Mouse (Mus musculus): ENCODE measurements around the gene Med27. TPM values are rescaled to one million over a fixed set of nuclear protein-coding genes. Genes with fewer than 3 reads are reported as not detected.
"Not testable (repeated sequence)": the region's sequence is repeated elsewhere in the genome, so short reads cannot be mapped to it uniquely, and the experiment has no call there.

Med27 gene
- total RNA-seq, 2 experiments from 2014 or later, result 39.5 to 41.5 TPM

GRCm38 (mm10) chr2:29515831-29516447 lies 169.3 kb downstream of the Med27 start:
- peak; percentile 46 to 58 for DNase-seq (ENCODE audit: low spot score in 2 of 2)

GRCm38 (mm10) chr2:29516621-29517170 lies 170.1 kb downstream of the Med27 start:
- DNase-seq (ENCODE audit: low spot score in 2 of 2), result no peak

DNA sequence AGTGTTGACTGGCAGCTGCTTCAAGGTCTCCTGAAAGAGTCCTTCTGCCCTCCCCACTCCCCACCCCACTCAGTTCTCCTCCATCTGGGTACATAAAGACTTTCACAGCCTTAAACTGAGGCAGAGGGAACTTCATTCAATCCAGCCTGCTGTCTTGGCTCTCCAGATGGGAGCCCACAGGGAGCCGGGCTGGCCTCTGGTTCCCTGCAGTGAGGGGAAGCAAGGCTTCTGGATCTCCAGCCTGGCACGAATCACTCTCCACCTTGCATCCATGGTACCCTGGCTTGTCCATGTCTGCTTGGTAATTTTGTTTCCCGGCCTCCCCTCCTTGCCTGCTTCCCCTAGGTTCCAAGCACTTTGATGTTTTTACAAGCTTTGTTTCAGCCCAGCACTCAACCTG lies 172.8 kb downstream of the Med27 start:
- no peak for DNase-seq (ENCODE audit: low spot score in 2 of 2)

DNA sequence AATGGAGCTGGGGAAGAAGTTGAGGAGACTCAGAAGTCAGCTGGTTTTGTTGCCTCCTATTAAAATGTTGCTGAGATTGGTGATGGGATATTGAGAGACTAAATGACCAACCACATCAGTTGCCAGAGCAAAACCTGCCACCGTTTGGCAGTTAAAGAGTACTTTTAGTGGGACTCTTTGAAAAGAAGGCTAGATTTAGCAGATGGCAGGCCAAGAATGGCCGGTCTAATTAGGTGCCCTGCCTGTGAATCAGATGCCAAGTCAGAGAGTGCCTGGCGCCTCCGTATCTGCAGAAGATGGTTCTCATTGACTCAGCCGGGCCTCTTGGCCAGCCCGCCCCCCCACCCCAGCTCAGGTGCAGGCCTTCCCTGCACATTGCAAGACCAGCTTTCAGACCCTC lies 173.6 kb downstream of the Med27 start:
- DNase-seq (ENCODE audit: low spot score in 2 of 2), result no peak

- DNase-seq (ENCODE audit: low spot score in 2 of 2), result no peak
Observed at GRCm38 (mm10) chr2:29521486-29521885, 174.9 kb downstream of the Med27 start.

DNA sequence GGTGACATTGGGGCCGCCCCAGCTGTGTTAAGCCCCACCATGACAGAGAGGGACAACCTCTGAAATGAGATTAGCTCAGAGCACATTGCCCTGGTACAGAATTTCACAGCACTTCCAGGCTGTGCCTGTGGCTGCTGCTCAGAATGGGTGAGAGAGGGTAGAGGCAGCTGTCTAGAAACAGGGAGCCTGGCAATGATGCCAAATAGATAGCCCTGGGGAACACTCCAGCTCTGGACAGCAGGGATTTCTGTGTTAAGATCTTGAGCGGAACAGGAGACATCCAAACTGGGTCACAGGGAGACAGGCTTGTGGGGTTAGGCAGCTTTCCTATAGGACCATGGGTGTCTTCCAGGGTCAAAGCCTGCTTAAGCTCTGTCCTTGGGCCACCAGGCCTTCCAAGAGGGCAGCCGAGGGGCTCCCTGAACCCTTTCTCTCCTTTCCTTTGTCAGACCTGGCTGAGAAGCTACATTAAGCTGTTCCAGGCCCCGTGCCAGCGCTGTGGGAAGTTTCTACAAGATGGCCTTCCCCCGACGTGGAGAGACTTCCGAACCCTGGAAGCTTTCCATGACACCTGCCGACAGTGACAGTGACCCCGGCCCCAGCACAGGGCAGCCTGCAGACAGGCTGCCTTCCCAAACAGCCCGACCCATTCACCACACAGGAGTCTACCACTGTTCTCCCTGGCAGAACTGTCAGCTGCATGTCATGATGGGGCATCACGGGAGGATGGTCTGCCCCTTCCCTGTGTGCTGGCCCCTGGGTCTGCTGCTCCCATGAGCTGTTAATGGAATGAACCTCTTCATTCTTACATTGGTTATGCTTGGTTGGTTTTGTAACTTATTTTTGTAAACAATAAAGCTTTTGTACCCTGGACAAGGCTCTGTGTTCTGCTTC lies 177.5 kb downstream of the Med27 start:
- DNase-seq (ENCODE audit: low spot score in 2 of 2), result no peak

DNA sequence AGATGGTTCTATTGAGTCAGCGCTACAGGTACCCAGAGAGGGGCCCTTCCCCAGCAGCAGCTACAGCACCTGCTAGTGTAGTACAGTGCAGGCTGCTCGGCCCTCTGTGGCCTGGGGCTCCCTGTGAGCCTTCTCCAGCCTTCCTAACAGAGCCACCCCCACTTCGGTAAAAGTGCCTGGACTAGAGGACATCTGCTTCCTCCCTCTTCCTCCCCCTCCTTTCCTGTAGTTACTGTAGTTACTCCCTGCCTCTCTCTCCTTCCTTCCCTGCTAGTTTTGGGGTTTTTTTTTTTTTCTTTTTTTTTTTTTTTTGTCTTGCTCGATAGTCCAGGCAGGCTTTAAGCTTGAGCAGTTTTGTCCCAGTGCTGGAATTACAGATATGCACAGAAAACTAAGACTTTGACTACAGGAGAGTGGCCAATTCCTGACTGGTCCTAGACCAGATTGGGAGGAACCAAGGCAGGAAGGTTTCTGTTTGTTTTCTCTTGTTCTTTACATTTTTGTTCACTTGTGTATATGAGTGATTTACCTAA lies 178.7 kb downstream of the Med27 start:
- no peak for DNase-seq (ENCODE audit: low spot score in 2 of 2)

DNA sequence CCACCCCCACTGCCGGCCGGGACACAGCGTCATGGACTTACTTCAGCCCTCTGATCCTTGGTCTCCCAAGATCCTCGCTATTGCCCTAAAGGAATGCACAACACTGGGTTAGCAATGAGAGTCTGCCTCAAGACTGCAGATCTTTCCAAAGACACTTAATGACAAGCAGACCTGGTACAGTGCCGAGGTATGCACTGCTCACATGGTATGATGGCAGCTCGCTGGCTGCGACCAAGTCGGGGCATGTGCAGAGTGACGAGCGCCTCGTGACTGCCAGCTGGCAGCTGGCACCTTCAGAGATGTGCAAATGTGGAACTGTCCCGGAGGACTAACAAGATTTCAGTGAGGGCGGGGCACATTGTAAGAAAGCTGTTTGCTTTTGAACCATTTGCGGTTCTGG lies 179.6 kb downstream of the Med27 start:
- DNase-seq (ENCODE audit: low spot score in 2 of 2), result peak; percentile 61 to 66

- DNase-seq (ENCODE audit: low spot score in 2 of 2), result not testable (repeated sequence)
Observed at GRCm38 (mm10) chr2:29527480-29527879, 180.9 kb downstream of the Med27 start.

DNA sequence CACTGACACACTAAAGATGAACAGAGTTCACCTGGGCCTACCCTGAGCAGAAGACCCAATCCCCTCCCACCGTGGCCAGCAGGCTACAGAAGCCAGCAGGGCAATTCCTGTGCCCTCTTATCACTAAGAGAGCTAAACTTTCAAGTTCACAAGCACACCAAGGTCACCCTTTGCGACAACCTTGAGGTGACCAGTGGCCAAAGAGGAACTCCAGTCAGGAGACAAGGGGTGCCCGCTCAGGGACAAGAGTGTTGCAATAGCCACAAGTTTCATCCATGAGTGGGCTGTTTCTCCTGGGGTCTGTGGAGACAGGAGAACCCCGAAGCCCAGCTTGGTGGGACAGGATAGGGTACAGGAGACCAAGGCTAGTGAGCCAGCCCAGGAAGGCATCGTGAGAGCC lies 182.2 kb downstream of the Med27 start:
- no peak for DNase-seq (ENCODE audit: low spot score in 2 of 2)

DNA sequence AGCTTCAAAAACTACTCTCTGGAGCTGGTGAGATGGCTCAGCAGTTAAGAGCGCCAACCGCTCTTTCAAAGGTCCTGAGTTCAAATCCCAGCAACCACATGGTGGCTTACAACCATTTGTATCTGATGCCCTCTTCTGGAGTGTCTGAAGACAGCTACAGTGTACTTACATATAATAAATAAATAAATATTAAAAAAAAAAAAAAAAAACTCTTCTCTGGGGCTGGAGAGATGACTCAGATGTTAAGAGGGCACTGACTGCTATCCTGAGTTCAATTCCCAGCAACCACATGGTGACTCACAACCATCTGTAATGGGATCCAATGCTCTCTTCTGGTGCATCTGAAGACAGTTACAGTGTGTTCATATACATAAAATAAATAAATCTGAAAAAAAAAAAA lies 183.2 kb downstream of the Med27 start:
- not testable (repeated sequence) for DNase-seq (ENCODE audit: low spot score in 2 of 2)

DNA sequence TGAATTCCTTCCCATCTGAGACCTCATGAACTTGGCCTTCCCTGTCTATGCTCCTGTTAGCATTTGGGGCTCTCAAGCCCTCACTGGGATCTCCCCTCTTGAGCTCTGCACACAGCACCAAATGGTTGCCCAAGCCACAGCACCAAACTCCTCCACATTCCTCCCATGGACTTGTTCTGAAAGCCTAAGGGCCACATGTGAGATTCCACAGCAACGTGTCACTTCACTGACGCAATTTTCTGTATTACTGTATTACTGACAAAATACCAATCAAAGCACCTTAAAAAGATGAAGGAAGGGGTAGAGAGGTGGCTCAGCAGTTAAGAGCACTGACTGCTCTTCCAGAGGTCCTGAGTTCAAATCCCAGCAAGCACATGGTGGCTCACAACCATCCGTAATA lies 185.6 kb downstream of the Med27 start:
- no peak for DNase-seq (ENCODE audit: low spot score in 2 of 2)

DNA sequence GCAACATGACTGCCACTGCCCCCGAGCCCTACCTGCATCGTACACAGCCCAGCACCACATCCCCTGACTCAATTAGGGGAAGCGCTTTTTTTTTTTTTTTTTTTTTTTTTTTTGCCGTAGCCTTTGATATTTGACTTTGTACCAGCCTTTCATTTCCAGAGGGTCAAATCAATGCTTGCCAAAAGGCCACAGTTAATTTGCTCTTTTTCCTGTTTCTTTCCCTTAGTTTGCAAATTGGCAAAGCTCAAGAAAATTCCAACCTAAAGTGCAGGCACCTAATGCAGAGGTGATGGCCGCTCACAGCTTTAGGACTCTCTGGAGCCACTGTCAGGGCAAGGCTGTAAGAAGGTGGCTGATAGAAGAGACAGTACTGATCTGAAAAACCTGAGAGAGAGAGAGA lies 186.3 kb downstream of the Med27 start:
- DNase-seq (ENCODE audit: low spot score in 2 of 2), result no peak

GRCm38 (mm10) chr2:29535566-29536244 lies 189.1 kb downstream of the Med27 start:
- no peak for DNase-seq (ENCODE audit: low spot score in 2 of 2)

GRCm38 (mm10) chr2:29536481-29536880 lies 189.9 kb downstream of the Med27 start:
- no peak for DNase-seq (ENCODE audit: low spot score in 2 of 2)

- DNase-seq (ENCODE audit: low spot score in 2 of 2), result no peak
Observed at GRCm38 (mm10) chr2:29537334-29537733, 190.7 kb downstream of the Med27 start.

- DNase-seq (ENCODE audit: low spot score in 2 of 2), result peak in 1 of 2 experiments; percentile 19
Observed at GRCm38 (mm10) chr2:29542039-29542438, 195.4 kb downstream of the Med27 start.

DNA sequence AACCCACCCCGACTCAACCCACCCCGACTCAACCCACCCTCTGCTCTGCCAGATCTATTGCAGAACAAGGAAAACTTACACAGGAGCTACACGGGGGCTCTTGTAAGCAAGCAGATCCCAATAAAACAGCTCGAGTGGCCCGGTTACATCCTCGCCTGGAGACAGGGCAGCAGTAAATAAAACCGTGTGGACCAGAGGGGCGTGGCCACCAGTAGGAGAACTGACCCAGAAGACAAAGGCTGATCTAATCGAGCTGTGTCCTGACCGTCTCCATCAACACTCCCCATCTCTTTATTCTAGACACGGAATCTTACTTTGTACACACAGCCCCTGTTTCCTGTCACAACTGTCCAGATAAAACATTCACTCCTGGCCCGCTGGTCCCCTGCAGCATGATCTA lies 200.0 kb downstream of the Med27 start:
- DNase-seq (ENCODE audit: low spot score in 2 of 2), result no peak

GRCm38 (mm10) chr2:29551816-29552585 lies 205.4 kb downstream of the Med27 start:
- DNase-seq (ENCODE audit: low spot score in 2 of 2), result no peak

DNA sequence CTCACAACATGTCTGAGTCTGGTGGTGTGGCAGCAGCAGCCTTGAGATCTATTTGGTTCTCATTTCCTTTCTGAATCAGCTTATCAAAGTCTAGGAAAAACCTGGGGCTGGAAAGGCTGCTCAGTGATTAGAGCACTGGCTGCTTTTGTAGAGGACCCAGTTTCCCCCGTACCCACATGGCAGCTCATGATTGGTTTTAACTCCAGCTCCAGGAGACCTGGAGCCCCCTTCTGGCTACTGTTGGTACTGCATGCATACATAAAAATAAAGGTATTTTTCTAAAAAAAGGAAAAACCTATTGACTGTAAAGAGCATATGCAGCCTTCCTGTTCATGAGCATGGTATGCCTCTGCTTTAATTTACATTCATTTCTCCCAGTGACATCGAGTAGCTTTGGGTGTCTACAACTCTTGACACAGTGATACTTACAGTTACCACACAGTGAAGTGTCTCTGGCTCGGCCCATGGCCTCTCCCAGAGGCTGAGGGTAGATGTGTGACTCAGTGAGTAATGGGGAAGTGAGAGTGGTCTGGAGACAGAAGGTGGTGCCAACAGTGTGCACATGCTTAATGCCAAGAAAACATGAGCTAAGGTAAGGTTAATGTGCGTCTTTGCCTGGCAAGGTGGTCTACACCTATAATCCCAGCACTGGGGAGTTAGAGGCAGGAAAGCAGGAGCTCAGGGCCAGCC lies 207.5 kb downstream of the Med27 start:
- DNase-seq (ENCODE audit: low spot score in 2 of 2), result peak; percentile 64 to 66

Measured in layer of hippocampus, postnatal 10 days (tissue).